Mouse (Mus musculus) small intestine, adult 10 weeks (tissue): ENCODE results near the gene Gm10024. TPM values are rescaled to one million over a fixed set of nuclear protein-coding genes. Genes with fewer than 3 reads are reported as not detected.

ENCODE experiments used
- polyA plus RNA-seq: library from polyadenylated mRNA; stranded (reverse); fragments of 350-450 nt; fragmentation: Illumina TruSeq; extraction: RNeasy Lipid Tissue Mini Kit (QIAGEN cat#74804); gene quantifications from one replicate; pipeline ENCODE4 v1.2.3, GENCODE M21; 2014; ENCODE audit warnings: low replicate concordance

The Gm10024 gene
- not detected for polyA plus RNA-seq

DNA sequence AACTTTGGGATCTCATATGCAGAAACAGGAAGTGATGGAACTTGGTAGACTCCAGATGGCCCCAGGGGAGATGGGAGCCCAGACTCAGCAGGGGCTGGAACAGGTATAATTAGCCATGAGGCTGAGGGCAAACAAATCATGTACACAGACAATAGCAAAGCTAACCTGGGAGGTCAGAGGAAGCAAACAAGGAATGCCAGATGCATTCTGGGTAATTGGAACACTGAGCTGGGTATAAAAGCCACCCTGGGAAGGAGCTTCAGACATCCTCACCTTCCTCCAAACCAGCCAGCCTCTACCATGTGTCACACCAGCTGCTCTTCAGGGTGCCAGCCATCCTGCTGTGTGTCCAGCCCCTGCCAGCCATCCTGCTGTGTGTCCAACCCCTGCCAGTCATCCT is at the start of gene Gm10024:
TSS of gene Gm10024 (plus strand) at position 301 of the 400 bp plus-strand sequence.

DNA sequence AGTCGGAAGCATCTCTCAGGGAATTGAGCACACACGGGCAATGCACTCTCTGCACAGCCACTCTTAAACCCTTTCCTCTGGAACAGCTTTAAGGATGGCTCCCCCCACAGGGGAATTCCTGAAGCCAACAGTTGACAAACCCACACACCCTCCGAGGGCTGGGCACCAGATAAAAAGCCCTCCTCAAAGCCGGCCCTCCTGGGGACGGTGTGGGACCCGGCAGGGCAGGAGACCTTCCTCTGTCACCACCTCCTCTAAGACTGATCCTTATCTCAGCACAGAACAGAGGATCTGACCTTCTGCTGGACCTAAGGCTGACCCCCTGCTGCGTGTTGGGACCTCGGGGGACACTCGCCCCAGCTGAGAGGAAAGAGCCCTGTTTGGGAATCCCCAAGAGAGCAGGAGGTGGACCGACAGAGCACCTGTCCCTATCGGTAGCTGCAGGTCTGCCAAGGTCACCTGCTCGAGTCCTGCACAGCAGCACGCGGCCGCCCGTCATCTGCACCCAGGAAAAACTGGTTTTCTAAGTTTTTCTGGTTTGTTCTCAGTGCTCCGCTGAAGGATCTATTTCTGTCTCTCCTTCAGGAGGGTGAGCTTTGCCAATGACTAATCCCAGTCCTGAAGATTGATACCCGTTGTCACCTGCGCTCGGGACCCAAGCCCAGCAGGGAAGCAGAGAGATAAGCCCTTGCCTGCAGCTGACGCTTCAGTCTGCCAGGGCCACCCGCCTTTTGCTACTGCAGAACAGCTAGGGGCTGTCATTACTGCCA is 25.2 kb upstream of the Gm10024 start, which contains the start of gene Tspear:
TSS of gene Tspear (plus strand) at position 675 of the 770 bp plus-strand sequence.

DNA sequence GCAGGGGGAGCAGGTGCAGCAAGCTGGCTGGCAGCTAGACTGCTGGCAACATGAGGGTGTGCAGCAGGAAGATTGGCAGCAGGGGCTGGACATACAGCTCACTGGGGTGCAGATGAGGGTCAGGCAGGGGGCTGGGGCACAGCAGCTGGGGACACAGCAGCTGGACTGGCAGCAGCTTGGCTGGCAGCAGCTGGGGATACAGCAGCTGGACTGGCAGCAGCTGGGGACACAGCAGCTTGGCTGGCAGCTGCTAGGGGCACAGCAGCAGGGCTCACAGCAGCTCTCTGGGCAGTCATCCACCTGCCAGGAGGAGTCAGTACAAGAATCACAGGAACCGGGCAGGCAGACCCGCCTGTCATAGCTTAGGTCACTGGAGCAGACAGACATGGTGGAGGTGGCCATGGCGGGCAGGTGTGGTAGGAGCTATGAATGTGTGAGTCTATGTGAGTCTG is 20.9 kb upstream of the Gm10024 start, which contains the start of gene Gm19402:
TSS of gene Gm19402 (minus strand) at position 402 of the 452 bp plus-strand sequence.

DNA sequence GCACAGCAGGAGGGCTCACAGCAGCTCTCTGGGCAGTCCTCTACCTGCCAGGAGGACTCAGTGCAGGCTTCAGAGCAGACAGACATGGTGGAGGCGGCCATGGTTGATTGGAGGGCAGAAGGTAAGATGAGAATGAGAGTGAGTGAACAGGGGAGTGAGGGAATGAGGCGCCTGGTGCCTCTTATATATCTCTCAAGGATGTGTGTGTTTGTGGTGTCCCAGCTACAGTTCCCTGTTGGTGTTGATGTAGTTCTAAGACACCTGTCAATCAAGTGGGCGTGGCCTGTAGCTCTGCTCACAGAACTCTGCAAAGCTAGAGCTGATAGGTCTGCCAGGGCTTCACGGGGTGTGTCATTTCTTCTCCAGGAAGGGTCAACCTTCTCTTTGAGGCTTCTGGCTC is 14.1 kb upstream of the Gm10024 start, which contains the start of gene Gm9508:
TSS of gene Gm9508 (minus strand) at position 101 of the 400 bp plus-strand sequence.

DNA sequence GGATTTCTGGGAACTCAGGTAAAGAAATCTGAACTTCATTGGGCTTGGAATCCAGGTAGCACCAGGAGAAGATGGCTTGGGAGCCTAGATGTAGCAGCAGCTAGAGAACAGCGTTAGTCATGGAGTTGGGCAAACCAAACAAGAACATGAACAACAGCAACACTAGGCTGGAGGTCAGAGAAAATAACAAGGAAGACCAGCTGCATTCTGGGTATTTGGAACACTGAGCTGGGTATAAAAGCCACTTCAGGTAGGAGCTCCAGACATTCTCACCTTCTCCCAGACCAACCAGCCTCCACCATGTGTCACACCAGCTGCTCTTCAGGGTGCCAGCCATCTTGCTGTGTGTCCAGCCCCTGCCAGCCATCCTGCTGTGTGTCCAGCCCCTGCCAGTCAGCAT is 4.9 kb upstream of the Gm10024 start, which contains the start of gene Gm10272:
TSS of gene Gm10272 (plus strand) at position 301 of the 400 bp plus-strand sequence.

DNA sequence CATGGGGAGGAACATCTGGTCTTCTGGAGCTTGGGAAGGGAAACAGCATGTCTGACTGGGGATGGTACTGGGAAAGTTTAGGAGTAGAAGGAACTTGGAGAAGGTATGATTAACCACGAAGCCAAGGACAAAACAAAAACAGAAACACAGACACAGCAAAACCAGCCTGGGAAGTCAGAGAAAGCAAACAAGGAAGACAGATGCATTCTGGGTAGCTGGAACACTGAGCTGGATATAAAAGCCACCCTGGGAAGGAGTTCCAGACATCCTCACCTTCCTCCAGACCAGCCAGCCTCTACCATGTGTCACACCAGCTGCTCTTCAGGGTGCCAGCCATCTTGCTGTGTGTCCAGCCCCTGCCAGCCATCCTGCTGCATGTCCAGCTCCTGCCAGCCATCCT is 4.2 kb downstream of the Gm10024 start, which contains the start of gene Gm10142:
TSS of gene Gm10142 (plus strand) at position 301 of the 400 bp plus-strand sequence.

DNA sequence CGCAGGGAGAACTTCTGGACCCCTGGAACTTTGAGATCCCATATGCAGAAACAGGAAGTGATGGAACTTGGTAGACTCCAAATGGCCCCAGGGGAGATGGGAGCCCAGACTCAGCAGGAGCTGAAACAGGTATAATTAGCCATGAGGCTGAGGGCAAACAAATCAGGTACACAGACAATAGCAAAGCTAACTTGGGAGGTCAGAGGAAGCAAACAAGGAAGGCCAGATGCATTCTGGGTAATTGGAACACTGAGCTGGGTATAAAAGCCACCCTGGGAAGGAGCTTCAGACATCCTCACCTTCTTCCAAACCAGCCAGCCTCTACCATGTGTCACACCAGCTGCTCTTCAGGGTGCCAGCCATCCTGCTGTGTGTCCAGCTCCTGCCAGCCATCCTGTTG is 9.0 kb downstream of the Gm10024 start, which contains the start of gene Krtap12-1:
TSS of gene Krtap12-1 (plus strand) at position 301 of the 400 bp plus-strand sequence.

DNA sequence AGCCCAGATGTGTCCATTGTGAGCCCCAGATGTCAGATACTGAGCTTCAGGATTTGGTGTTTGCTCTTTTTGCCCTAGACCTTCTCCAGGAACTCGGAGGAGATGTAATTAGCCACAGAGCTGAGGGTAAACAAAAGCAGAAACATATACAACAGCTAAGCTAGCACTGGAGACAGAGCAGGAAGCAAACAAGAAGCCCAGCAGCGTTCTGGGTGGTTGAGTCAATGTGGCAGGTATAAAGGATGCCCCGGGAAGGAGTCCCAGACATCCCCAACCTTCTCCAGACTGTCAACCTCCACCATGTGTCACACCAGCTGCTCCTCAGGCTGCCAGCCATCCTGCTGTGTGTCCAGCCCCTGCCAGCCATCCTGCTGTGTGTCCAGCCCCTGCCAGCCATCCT is 14.9 kb downstream of the Gm10024 start, which contains the start of gene Gm10100:
TSS of gene Gm10100 (plus strand) at position 301 of the 400 bp plus-strand sequence.

DNA sequence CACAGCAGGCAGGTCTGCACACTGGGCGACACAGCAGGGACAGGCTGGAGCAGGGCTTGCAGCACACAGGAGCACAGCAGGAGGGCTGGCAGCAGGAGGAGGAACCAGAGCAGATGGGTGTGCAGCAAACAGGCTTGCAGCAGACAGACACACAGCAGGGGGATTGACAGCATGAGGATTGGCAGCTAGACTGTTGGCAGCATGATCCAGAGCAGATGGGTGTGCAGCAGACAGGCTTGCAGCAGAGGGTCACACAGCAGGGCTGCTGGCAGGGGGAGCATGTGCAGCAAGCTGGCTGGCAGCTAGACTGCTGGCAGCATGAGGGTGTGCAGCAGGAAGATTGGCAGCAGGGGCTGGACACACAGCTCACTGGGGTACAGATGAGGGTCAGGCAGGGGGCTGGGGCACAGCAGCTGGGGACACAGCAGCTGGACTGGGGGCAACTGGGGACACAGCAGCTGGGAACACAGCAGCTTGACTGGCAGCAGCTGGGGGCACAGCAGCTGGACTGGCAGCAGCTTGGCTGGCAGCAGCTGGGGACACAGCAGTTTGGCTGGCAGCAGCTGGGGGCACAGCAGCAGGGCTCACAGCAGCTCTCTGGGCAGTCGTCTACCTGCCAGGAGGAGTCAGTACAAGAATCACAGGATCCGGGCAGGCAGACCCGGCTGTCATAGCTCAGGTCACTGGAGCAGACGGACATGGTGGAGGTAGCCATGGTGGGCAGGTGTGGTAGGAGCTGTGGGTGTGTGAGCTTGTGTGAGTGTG is 30.8 kb downstream of the Gm10024 start, which contains the start of gene Gm18596:
TSS of gene Gm18596 (minus strand) at position 715 of the 765 bp plus-strand sequence.

DNA sequence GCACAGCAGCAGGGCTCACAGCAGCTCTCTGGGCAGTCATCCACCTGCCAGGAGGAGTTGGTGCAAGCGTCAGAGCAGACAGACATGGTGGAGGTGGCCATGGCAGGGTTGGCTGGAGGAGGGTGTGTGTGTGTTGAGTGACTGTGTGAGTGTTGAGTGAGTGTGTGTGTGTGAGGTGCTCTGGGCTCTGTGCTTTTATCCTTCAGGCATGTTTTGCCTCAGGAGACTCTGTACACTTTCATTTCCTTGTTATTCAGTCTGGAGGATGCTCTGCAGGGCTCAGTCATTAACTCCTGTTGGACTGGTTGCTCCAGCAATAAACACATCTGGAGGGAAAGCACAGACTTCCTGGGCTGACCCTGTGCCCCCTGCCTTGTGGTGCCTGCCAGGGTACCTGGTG is 40.0 kb downstream of the Gm10024 start, which contains the start of gene Gm9736:
TSS of gene Gm9736 (minus strand) at position 101 of the 400 bp plus-strand sequence.

DNA sequence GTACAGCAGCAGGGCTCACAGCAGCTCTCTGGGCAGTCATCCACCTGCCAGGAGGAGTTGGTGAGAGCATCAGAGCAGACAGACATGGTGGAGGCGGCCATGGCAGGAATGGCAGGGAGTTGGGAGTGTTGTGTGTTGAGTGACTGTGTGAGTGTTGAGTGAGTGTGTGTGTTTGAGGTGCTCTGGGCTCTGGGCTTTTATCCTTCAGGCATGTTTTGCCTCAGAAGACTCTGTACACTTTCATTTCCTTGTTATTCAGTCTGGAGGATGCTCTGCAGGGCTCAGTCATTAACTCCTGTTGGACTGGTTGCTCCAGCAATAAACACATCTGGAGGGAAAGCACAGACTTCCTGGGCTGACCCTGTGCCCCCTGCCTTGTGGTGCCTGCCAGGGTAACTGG is 48.3 kb downstream of the Gm10024 start, which contains the start of gene Gm3233:
TSS of gene Gm3233 (minus strand) at position 101 of the 400 bp plus-strand sequence.

Other genes with a start within 250 kb of the Gm10024 start
- 0.22 TPM for gene Fam207a, start 195.7 kb upstream of the Gm10024 start, polyA plus RNA-seq
- gene Itgb2, start 181.2 kb upstream of the Gm10024 start, polyA plus RNA-seq: 3.0 TPM
- 153 TPM for gene Pttg1ip, start 129.7 kb upstream of the Gm10024 start, polyA plus RNA-seq
- gene Sumo3, start 105.4 kb upstream of the Gm10024 start, polyA plus RNA-seq: 54.4 TPM
- not detected for gene Gm49325, start 105.3 kb upstream of the Gm10024 start, polyA plus RNA-seq
- 2.6 TPM for gene Ube2g2, start 89.2 kb upstream of the Gm10024 start, polyA plus RNA-seq
- not detected for gene Tspear, start 24.9 kb upstream of the Gm10024 start, polyA plus RNA-seq
- not detected for gene Gm19402, start 20.7 kb upstream of the Gm10024 start, polyA plus RNA-seq
- not detected for gene Gm9508, start 14.2 kb upstream of the Gm10024 start, polyA plus RNA-seq
- gene Gm10272, start 4.8 kb upstream of the Gm10024 start, polyA plus RNA-seq: not detected
- not detected for gene Gm10142, start 4.3 kb downstream of the Gm10024 start, polyA plus RNA-seq
- gene Krtap12-1, start 9.1 kb downstream of the Gm10024 start, polyA plus RNA-seq: not detected
- gene Gm10100, start 15.0 kb downstream of the Gm10024 start, polyA plus RNA-seq: not detected
- gene Gm18596, start 31.2 kb downstream of the Gm10024 start, polyA plus RNA-seq: not detected
- gene Gm9736, start 39.9 kb downstream of the Gm10024 start, polyA plus RNA-seq: not detected
- not detected for gene Gm3233, start 48.2 kb downstream of the Gm10024 start, polyA plus RNA-seq
- gene Gm3238, start 59.9 kb downstream of the Gm10024 start, polyA plus RNA-seq: not detected
- gene Gm7138, start 65.5 kb downstream of the Gm10024 start, polyA plus RNA-seq: not detected
- gene Gm3250, start 71.1 kb downstream of the Gm10024 start, polyA plus RNA-seq: not detected
- gene Gm7137, start 76.7 kb downstream of the Gm10024 start, polyA plus RNA-seq: not detected
- not detected for gene Gm9639, start 83.6 kb downstream of the Gm10024 start, polyA plus RNA-seq
- gene Gm19668, start 87.7 kb downstream of the Gm10024 start, polyA plus RNA-seq: not detected
- not detected for gene Gm9507, start 100.4 kb downstream of the Gm10024 start, polyA plus RNA-seq
- gene Gm2696, start 103.2 kb downstream of the Gm10024 start, polyA plus RNA-seq: not detected
- not detected for gene Krtap10-4, start 115.6 kb downstream of the Gm10024 start, polyA plus RNA-seq
- gene Krtap10-10, start 124.5 kb downstream of the Gm10024 start, polyA plus RNA-seq: not detected
- not detected for gene Gm36176, start 135.3 kb downstream of the Gm10024 start, polyA plus RNA-seq
- not detected for gene Gm10318, start 141.4 kb downstream of the Gm10024 start, polyA plus RNA-seq
- gene Gm3285, start 150.5 kb downstream of the Gm10024 start, polyA plus RNA-seq: not detected
- 2.0 TPM for gene Lrrc3, start 191.1 kb downstream of the Gm10024 start, polyA plus RNA-seq